Mouse (Mus musculus): Measurements from ENCODE around the gene Cyp24a1. TPM values are rescaled to one million over a fixed set of nuclear protein-coding genes. Genes with fewer than 3 reads are reported as not detected.

Gene Cyp24a1
- polyA plus RNA-seq, 1 experiment from 2014 or later: 0.13 TPM

DNA sequence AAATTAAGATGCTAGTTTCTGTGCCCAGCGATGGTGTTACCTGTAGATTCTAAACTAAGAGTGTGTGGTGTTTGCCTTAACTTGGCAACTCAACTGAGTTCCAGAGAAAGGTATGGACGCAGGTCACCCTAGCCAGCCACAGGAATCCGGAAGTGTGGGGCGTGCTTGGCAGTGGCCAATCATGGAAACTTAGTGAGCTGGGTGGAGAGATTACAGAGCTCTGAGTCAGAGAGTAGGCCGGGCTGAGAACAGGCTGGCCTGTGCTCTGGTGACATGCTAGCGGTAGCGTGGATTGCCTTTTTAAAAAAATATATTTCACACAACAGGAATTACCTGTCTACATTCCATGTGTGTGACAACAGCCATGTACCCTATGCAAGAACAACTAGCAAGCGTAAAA, 29.6 kb upstream of the Cyp24a1 start:
- WGBS: 95% methylated on average over 8 of the region's 8 CpGs
- no peaks in the 10 kb centered on the region for H3K4me1 ChIP-seq

GRCm38 (mm10) chr2:170520321-170520971, 23.5 kb upstream of the Cyp24a1 start:
- H3K27me3 ChIP-seq: no peaks in the 10 kb centered on the region
- 5% methylated on average over 6 of the region's 7 CpGs for WGBS
- H3K36me3 ChIP-seq (ENCODE audit: poor library complexity, severe bottlenecking): peaks cover 41% of the 10 kb centered on the region

More for the DNA sequence above, 29.6 kb upstream of the Cyp24a1 start:
- Histone ChIP-seq H3K4me2 (no peak overlapping the region), H3K4me3 (no peak overlapping the region), H3K9ac (no peak overlapping the region), H3K27ac (no peak overlapping the region), H3K9me3 (replicated peaks) (no peaks in the 10 kb centered on the region; the same call in 1 of the 2 replicates), H3K27me3 (no peaks in the 10 kb centered on the region), H3K36me3 (ENCODE audit: poor library complexity, severe bottlenecking) (no peaks in the 10 kb centered on the region)
- no peak for ATAC-seq

GRCm38 (mm10) chr2:170513756-170514155, 16.8 kb upstream of the Cyp24a1 start:
- no peaks in the 10 kb centered on the region for H3K9me3 ChIP-seq (replicated peaks)
- H3K4me3 ChIP-seq: no peak overlapping the region
- peaks cover 36% of the 10 kb centered on the region for H3K4me1 ChIP-seq
- 94% methylated on average over 12 of the region's 12 CpGs for WGBS
- 0 out of 2 replicates have a peak, but pooled peaks cover 4% of the 10 kb centered on the region for H3K27me3 ChIP-seq
- H3K4me2 ChIP-seq: no peak overlapping the region
- no peak overlapping the region for H3K27ac ChIP-seq
- H3K36me3 ChIP-seq (ENCODE audit: poor library complexity, severe bottlenecking): peaks cover 31% of the 10 kb centered on the region
- no peak for ATAC-seq
- no peak overlapping the region; the same call in 1 of the 2 replicates for H3K9ac ChIP-seq

More at GRCm38 (mm10) chr2:170520321-170520971, 23.5 kb upstream of the Cyp24a1 start:
- Histone ChIP-seq H3K9me3 (replicated peaks) (no peaks in the 10 kb centered on the region), H3K4me3 (no peak overlapping the region), H3K4me1 (peaks cover 11% of the 10 kb centered on the region; the same call in 1 of the 2 replicates), H3K9ac (no peak overlapping the region), H3K27ac (no peak overlapping the region), H3K4me2 (no peak overlapping the region)
- peak; percentile 72 for ATAC-seq

GRCm38 (mm10) chr2:170511073-170511891, 14.3 kb upstream of the Cyp24a1 start:
- H3K27me3 ChIP-seq: 0 out of 2 replicates have a peak, but pooled peaks cover 4% of the 10 kb centered on the region
- ATAC-seq: peak; percentile 76

DNA sequence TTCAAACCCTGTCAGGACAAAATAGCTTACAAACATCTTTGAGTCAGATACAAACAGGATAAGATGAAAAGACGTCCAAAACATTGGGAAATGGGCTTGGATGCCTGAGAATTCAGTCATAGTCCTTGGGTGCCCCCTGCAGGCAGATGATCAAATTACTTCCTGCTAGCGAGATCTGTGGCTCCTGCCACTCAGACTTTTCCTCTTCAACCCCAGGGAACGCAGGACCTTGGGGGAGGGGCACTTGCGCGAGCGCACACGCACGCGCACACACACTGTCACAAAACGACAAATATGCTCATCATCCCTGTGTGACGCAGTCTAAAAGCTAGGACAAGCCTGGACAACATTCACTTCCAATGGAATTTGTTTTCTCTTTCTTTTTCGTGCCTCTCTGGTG, 11.9 kb upstream of the Cyp24a1 start:
- Histone ChIP-seq H3K9ac (no peak overlapping the region), H3K4me3 (peak overlapping the region; percentile 23; the same call in 1 of the 2 replicates), H3K36me3 (ENCODE audit: poor library complexity, severe bottlenecking) (no peaks in the 10 kb centered on the region), H3K27ac (no peak overlapping the region), H3K4me2 (peak overlapping the region; percentile 58), H3K4me1 (peaks cover 27% of the 10 kb centered on the region), H3K27me3 (0 out of 2 replicates have a peak, but pooled peaks cover 4% of the 10 kb centered on the region), H3K9me3 (replicated peaks) (no peaks in the 10 kb centered on the region)
- 3% methylated on average over 12 of the region's 12 CpGs for WGBS
- ATAC-seq: no peak

More at GRCm38 (mm10) chr2:170511073-170511891, 14.3 kb upstream of the Cyp24a1 start:
- H3K36me3 ChIP-seq (ENCODE audit: poor library complexity, severe bottlenecking): peaks cover 7% of the 10 kb centered on the region
- no peaks in the 10 kb centered on the region for H3K9me3 ChIP-seq (replicated peaks)
- H3K4me3 ChIP-seq: peak overlapping the region; percentile 94
- H3K9ac ChIP-seq: peak overlapping the region; percentile 96
- peak overlapping the region; percentile 86 for H3K4me2 ChIP-seq
- H3K4me1 ChIP-seq: peaks cover 28% of the 10 kb centered on the region
- peak overlapping the region; percentile 70 for H3K27ac ChIP-seq
- under 1% methylated on average over 56 of the region's 69 CpGs for WGBS

GRCm38 (mm10) chr2:170507734-170508133, 10.8 kb upstream of the Cyp24a1 start:
- Histone ChIP-seq H3K4me3 (no peak overlapping the region), H3K9me3 (replicated peaks) (no peaks in the 10 kb centered on the region), H3K4me1 (peaks cover 16% of the 10 kb centered on the region), H3K36me3 (ENCODE audit: poor library complexity, severe bottlenecking) (no peaks in the 10 kb centered on the region), H3K27ac (no peak overlapping the region), H3K9ac (no peak overlapping the region), H3K4me2 (no peak overlapping the region), H3K27me3 (0 out of 2 replicates have a peak, but pooled peaks cover 4% of the 10 kb centered on the region)
- 12% methylated on average over 10 of the region's 10 CpGs for WGBS
- ATAC-seq: peak; percentile 11; the same call in 1 of the 2 replicates

- Histone ChIP-seq H3K9ac (no peak overlapping the region), H3K36me3 (ENCODE audit: poor library complexity, severe bottlenecking) (no peaks in the 10 kb centered on the region), H3K4me2 (no peak overlapping the region), H3K9me3 (replicated peaks) (no peaks in the 10 kb centered on the region), H3K27me3 (peaks cover 15% of the 10 kb centered on the region), H3K27ac (no peak overlapping the region), H3K4me3 (no peak overlapping the region), H3K4me1 (peaks cover 4% of the 10 kb centered on the region)
- 44% methylated on average over 4 of the region's 4 CpGs for WGBS
- no peak for ATAC-seq
Observed at GRCm38 (mm10) chr2:170503983-170504382, 7.0 kb upstream of the Cyp24a1 start.

DNA sequence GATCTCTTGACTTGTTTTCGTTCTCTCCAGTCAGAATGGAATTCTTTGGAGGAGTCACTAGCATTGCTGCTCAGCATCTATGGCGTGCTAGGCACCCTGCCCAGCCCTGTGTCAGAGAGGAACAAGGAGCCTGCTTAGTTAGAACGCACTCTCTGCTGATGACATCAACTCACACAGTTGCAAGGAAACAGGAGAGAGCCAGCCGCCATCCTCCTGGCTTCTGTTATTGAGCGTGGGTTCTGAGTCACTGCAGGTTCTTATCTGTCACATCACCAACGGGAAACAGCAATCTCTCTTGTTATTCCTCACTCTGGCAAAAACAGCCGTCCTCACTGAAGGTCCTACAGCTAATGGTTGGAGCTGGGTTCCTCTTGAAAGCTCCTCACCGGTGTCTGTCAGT, 6.4 kb upstream of the Cyp24a1 start:
- Histone ChIP-seq H3K27ac (no peak overlapping the region), H3K4me2 (no peak overlapping the region), H3K4me1 (peaks cover 2% of the 10 kb centered on the region), H3K27me3 (peaks cover 21% of the 10 kb centered on the region), H3K9ac (no peak overlapping the region), H3K36me3 (ENCODE audit: poor library complexity, severe bottlenecking) (no peaks in the 10 kb centered on the region), H3K9me3 (replicated peaks) (no peaks in the 10 kb centered on the region), H3K4me3 (no peak overlapping the region)
- ATAC-seq: no peak
- WGBS: 73% methylated on average over 8 of the region's 8 CpGs

- no peak for ATAC-seq
- Histone ChIP-seq H3K4me3 (no peak overlapping the region), H3K27me3 (peaks cover 75% of the 10 kb centered on the region), H3K27ac (no peak overlapping the region), H3K9me3 (replicated peaks) (no peaks in the 10 kb centered on the region), H3K4me2 (no peak overlapping the region), H3K9ac (no peak overlapping the region), H3K36me3 (ENCODE audit: poor library complexity, severe bottlenecking) (no peaks in the 10 kb centered on the region), H3K4me1 (peaks cover 19% of the 10 kb centered on the region)
- 24% methylated on average over 8 of the region's 8 CpGs for WGBS
Observed at GRCm38 (mm10) chr2:170498011-170498410, 1.1 kb upstream of the Cyp24a1 start.

DNA sequence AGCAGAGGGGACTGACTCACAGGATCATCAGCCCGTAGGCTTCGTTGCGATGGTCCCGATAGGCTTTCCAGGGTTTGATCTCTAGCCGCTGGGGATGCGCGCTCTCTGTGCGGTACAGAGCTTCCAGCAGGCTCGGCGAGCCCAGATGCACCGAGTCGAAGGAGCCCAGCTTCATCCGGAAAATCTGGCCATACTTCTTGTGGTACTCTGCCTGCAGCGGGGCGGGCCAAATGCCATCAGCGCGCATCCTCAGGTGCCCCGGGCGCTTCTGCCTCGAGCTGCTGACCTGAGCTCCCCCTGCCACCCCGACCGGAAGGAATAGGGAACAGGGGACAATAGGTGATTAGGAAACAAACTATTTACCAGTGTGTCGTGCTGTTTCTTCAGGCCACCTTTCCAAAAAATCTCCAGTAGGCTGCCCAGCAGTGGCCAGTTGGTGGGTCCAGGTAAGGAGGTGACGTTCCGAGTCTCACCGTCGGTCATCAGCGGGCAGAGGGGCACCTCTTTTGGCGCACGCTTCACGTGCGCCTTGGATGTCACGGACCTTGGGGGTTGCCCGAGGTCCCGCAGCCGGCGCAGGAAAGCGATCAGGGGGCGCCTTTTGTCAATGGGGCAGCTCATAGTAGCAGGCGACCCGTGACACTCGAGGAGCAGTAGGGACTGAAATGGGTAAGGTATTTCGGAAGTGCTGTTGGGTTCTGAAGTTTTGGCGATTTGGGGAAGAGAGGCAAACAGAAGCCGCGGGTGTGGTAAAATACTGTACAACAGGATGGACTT, 603 bp downstream of the Cyp24a1 start, which contains the start of gene Pfdn4:
Pfdn4 (plus strand) TSS at position 275 of the 777 bp plus-strand sequence.
- Histone ChIP-seq H3K4me2 (peak within 1 kb of the TSS; percentile 59), H3K4me1 (peaks cover 19% of the 10 kb centered on the region), H3K4me3 (peak within 1 kb of the TSS; percentile 30), H3K9me3 (replicated peaks) (no peaks in the 10 kb centered on the region), H3K27me3 (peaks cover 82% of the 10 kb centered on the region), H3K36me3 (ENCODE audit: poor library complexity, severe bottlenecking) (no peaks in the 10 kb centered on the region), H3K9ac (peak within 1 kb of the TSS; percentile 43; the same call in 1 of the 2 replicates), H3K27ac (no peak within 1 kb of the TSS)
- no peak for ATAC-seq
- WGBS: under 1% methylated on average over 46 of the region's 46 CpGs

- H3K27me3 ChIP-seq: peaks cover 81% of the 10 kb centered on the region
- no peak overlapping the region for H3K27ac ChIP-seq
- no peak overlapping the region for H3K4me3 ChIP-seq
Observed at GRCm38 (mm10) chr2:170494784-170495710, 1.9 kb downstream of the Cyp24a1 start.

More at GRCm38 (mm10) chr2:170494784-170495710, 1.9 kb downstream of the Cyp24a1 start:
- H3K4me2 ChIP-seq: no peak overlapping the region
- H3K9me3 ChIP-seq (replicated peaks): no peaks in the 10 kb centered on the region
- H3K4me1 ChIP-seq: peaks cover 19% of the 10 kb centered on the region
- no peak for ATAC-seq
- H3K36me3 ChIP-seq (ENCODE audit: poor library complexity, severe bottlenecking): no peaks in the 10 kb centered on the region
- 7% methylated on average over 31 of the region's 31 CpGs for WGBS
- H3K9ac ChIP-seq: no peak overlapping the region

Data from forebrain, embryonic 13.5 days (tissue).